Mouse (Mus musculus) liver, postnatal 0 days (tissue): ENCODE data around the gene Sprtn. TPM values are rescaled to one million over a fixed set of nuclear protein-coding genes. Genes with fewer than 3 reads are reported as not detected.

Experiments used
- ATAC-seq: fragments of 200-750 bp; cut with Nextera tagmentation; 2 replicates; pipeline ENCODE4 v1.8.0; 2017; ENCODE audit warnings: mild to moderate bottlenecking, moderate library complexity
- DNase-seq: peaks from one replicate; pipeline ENCODE4 v3.0.0-alpha.2; 2016
- H3K27ac ChIP-seq: fragments of 300-500 bp; sonication (generic); 2 replicates; pipeline ENCODE4 v1.5.1; 2014; ENCODE audit warnings: antibody characterized with exemption, moderate library complexity, mild to moderate bottlenecking, low read depth
- H3K27me3 ChIP-seq: fragments of 300-500 bp; sonication (generic); 2 replicates; pipeline ENCODE4 v1.6.1; 2014; ENCODE audit warnings: low read length, control low read depth, mixed read lengths; ENCODE audit not compliant: insufficient read depth
- H3K36me3 ChIP-seq: fragments of 300-500 bp; sonication (generic); replicated peaks from 2 replicates; pipeline ENCODE4 v1.6.1; 2014; ENCODE audit warnings: mild to moderate bottlenecking, control low read depth, low read length, moderate library complexity, mixed read lengths; ENCODE audit not compliant: insufficient read depth
- H3K4me1 ChIP-seq: fragments of 300-500 bp; sonication (generic); 2 replicates; pipeline ENCODE4 v1.6.1; 2014; ENCODE audit warnings: antibody characterized with exemption, mild to moderate bottlenecking, control low read depth; ENCODE audit not compliant: insufficient read depth
- H3K4me2 ChIP-seq: fragments of 300-500 bp; sonication (generic); 2 replicates; pipeline ENCODE4 v1.6.1; 2014; ENCODE audit warnings: low read depth, mild to moderate bottlenecking, low read length, moderate library complexity, mixed read lengths
- H3K4me3 ChIP-seq: fragments of 300-500 bp; sonication (generic); 2 replicates; pipeline ENCODE4 v1.5.1; 2014; ENCODE audit warnings: low read depth, low read length
- H3K9ac ChIP-seq: fragments of 300-500 bp; sonication (generic); replicated peaks from 2 replicates; pipeline ENCODE4 v1.6.1; 2014; ENCODE audit warnings: mild to moderate bottlenecking, moderate library complexity
- H3K9me3 ChIP-seq: fragments of 300-500 bp; sonication (generic); 2 replicates; pipeline ENCODE4 v1.6.1; 2016; ENCODE audit warnings: mild to moderate bottlenecking, control low read depth, low read length, mixed read lengths
- CTCF ChIP-seq: sonication (generic); IDR thresholded peaks from 2 replicates; pipeline ENCODE4 v1.5.1; 2016; ENCODE audit warnings: antibody characterized with exemption, low read depth
- EP300 ChIP-seq: IDR thresholded peaks from 2 replicates; pipeline ENCODE4 v1.6.1; 2016; ENCODE audit warnings: antibody characterized with exemption, low read depth, mild to moderate bottlenecking
- WGBS: fragments of 180-500 bp; shearing (Covaris S2); extraction: QIAGEN DNeasy Blood & Tissue Kit; methylation state at CpG from one replicate; pipeline ENCODE4 v1.1.7; 2014; ENCODE audit not compliant: insufficient replicate concordance; 5-methylcytosine and 5-hydroxymethylcytosine counted together
- polyA plus RNA-seq: library from polyadenylated mRNA; unstranded; fragments of >200 nt; fragmentation: Nextera tagmentation; extraction: Ambion mirVana; gene quantifications from 2 replicates; pipeline ENCODE4 v1.2.1, GENCODE M21; 2015

Gene Sprtn
- polyA plus RNA-seq = 3.7 and 4.0 TPM in 2 replicates

DNA sequence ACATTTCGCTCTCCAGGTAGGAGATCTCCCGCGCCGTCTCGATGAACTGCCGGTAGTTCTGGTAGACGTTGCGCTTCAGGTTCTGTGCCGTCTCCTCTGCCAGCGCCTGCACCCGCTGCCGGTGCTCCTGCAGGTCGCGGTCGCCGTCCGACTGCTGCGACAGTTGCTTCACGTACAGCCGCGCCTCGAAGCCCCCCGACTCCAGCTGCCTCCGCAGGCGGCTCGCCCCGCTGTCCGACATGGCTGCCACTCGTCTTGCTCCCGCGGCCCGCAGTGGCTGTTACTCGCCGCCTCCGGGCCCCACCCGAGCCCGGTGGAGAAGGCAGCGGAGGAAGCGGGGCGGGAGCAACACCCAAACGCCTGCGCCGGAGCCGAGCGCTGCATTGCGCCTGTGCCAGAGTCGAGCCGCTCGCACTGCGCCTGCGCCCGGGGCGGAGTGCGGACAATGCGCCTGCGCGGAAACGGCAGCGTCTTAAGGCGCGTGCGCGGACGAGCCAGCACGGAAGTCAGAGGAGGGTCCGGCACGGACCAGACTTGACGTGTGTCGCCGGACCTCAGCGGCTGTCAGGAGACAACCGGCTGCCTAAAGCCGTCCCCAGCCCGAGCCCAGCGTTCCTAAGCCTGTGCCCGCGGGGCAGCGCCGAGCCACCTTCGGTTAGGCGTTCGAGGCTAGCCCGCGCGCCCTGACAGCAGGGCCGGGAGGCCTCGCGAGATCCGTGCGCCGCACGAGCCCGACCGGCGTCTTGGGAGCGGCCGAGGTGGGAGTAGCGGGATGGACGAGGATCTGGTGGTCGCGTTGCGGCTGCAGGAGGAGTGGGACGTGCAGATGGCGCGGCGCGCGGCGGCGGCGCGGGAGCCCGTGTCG, at the start of gene Sprtn, which contains the start of gene Exoc8:
Gene Sprtn (plus strand): TSS at position 501 of the 865 bp plus-strand sequence.
Gene Exoc8 (minus strand): TSS at position 320 of the 865 bp plus-strand sequence.
- peak within 1 kb of the TSS; percentile 89 for H3K27ac ChIP-seq
- peak; percentile 88 for ATAC-seq
- under 1% methylated on average over 107 of the region's 114 CpGs for WGBS
- TF ChIP-seq EP300 (no peak), CTCF (no peak)
- H3K4me1 ChIP-seq = peaks cover 26% of the 10 kb centered on the region
- H3K36me3 ChIP-seq = peaks cover 47% of the 10 kb centered on the region
- H3K4me2 ChIP-seq = peak within 1 kb of the TSS; percentile 100
- no peaks in the 10 kb centered on the region for H3K27me3 ChIP-seq
- DNase-seq = peak; percentile 99
- no peaks in the 10 kb centered on the region for H3K9me3 ChIP-seq
- peak within 1 kb of the TSS; percentile 90 for H3K9ac ChIP-seq
- H3K4me3 ChIP-seq = peak within 1 kb of the TSS; percentile 95

DNA sequence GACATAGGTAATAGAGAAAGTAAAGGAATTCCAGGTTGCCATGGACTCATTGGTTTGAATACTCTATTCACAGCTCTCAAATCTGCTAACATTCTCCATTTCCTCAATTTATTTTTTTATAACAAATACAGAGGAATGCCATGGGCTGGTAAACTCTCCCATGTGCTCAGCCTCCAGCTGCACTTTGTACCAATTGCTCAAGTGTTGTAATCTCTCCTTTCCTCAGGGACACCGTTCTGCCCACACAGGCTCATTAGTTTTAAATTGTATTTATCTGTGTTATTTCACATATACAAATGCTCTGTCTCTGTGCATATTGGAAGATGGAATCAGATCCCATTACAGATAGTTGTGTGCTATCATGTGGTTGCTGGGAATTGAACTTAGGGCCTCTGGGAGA, 44.2 kb upstream of the Sprtn start:
- H3K4me3 ChIP-seq = no peak overlapping the region
- 67% methylated on average over 1 of the region's 1 CpGs for WGBS
- DNase-seq (no peak), ATAC-seq (no peak)
- TF ChIP-seq EP300 (no peak), CTCF (no peak)
- H3K27ac ChIP-seq = no peak overlapping the region
- H3K4me1 ChIP-seq = no peaks in the 10 kb centered on the region
- no peak overlapping the region for H3K4me2 ChIP-seq
- peaks cover 23% of the 10 kb centered on the region for H3K36me3 ChIP-seq
- peaks cover 3% of the 10 kb centered on the region for H3K9me3 ChIP-seq
- no peak overlapping the region for H3K9ac ChIP-seq
- no peaks in the 10 kb centered on the region for H3K27me3 ChIP-seq

DNA sequence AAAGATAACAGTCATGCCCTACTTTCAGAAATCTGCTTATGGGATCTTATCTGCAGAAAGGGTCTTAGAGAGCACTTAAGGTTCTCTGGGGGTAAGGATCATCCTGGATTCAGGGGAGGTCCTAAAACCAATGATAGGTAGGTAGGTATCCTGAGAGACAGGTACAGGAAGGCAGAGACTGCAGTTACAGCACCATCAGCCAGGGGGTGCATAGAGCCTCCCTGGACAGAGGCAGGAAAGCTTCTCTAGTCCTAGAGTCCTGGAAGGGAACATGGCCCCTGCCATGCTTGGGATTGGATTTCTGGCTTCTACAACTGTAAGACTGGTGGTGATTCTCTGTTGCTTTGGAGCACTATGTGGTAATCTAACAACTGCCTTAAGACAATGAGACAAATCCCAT, 38.2 kb upstream of the Sprtn start:
- Histone ChIP-seq H3K4me2 (no peak overlapping the region), H3K4me1 (peaks cover 10% of the 10 kb centered on the region), H3K27me3 (no peaks in the 10 kb centered on the region), H3K27ac (no peak overlapping the region), H3K4me3 (no peak overlapping the region), H3K36me3 (peaks cover 31% of the 10 kb centered on the region), H3K9ac (no peak overlapping the region), H3K9me3 (no peaks in the 10 kb centered on the region; the same call in 1 of the 2 replicates)
- ATAC-seq (no peak), DNase-seq (peak; percentile 44)
- peak; percentile 73 for TF ChIP-seq CTCF
- TF ChIP-seq EP300 = no peak

GRCm38 (mm10) chr8:124860188-124860587, 37.5 kb upstream of the Sprtn start:
- no peaks in the 10 kb centered on the region for H3K27me3 ChIP-seq
- no peak for ATAC-seq
- no peak overlapping the region for H3K4me3 ChIP-seq
- H3K4me1 ChIP-seq = peaks cover 18% of the 10 kb centered on the region
- WGBS = 90% methylated on average over 3 of the region's 3 CpGs
- no peak overlapping the region for H3K4me2 ChIP-seq
- TF ChIP-seq EP300 (no peak), CTCF (no peak)
- DNase-seq = no peak
- H3K36me3 ChIP-seq = peaks cover 30% of the 10 kb centered on the region
- H3K9ac ChIP-seq = no peak overlapping the region
- H3K27ac ChIP-seq = no peak overlapping the region
- H3K9me3 ChIP-seq = no peaks in the 10 kb centered on the region

GRCm38 (mm10) chr8:124862321-124863162, 35.1 kb upstream of the Sprtn start, which contains the start of the genes Gnpat and 2810004N23Rik:
Gene Gnpat (plus strand): TSS chr8:124863033.
Gene 2810004N23Rik (minus strand): TSS chr8:124863120.
- Histone ChIP-seq H3K27ac (peak within 1 kb of the TSS; percentile 94), H3K27me3 (no peaks in the 10 kb centered on the region), H3K4me1 (peaks cover 29% of the 10 kb centered on the region), H3K4me2 (peak within 1 kb of the TSS; percentile 89), H3K4me3 (peak within 1 kb of the TSS; percentile 95), H3K9ac (peak within 1 kb of the TSS; percentile 97), H3K9me3 (no peaks in the 10 kb centered on the region), H3K36me3 (peaks cover 18% of the 10 kb centered on the region)
- TF ChIP-seq CTCF (no peak), EP300 (no peak)
- ATAC-seq (peak; percentile 96), DNase-seq (peak; percentile 93)
- WGBS = under 1% methylated on average over 54 of the region's 55 CpGs
